Mouse (Mus musculus) lung, postnatal 0 days (tissue): ENCODE data around the gene 4931428F04Rik.
A peak's percentile ranks its signal among the peaks of the same experiment; 100 is the strongest.

ENCODE experiments used
- CTCF ChIP-seq: IDR thresholded peaks from 2 replicates; pipeline ENCODE4 v1.5.1; 2016; ENCODE audit warnings: antibody characterized with exemption, mild to moderate bottlenecking
- EP300 ChIP-seq: IDR thresholded peaks from 2 replicates; pipeline ENCODE4 v1.6.1; 2016; ENCODE audit warnings: antibody characterized with exemption, mild to moderate bottlenecking, control low read depth

- peak; percentile 81 for TF ChIP-seq CTCF
- no peak for TF ChIP-seq EP300
Observed at GRCm38 (mm10) chr8:105326141-105326672, 36.5 kb upstream of the 4931428F04Rik start, which contains the start of the genes Lrrc29 and Tmem208.
